Mouse (Mus musculus) embryonic facial prominence, embryonic 13.5 days (tissue): ENCODE measurements at regions not wholly inside any gene's neighbourhood (a gene's known extent, or its start where the extent isn't known, plus 50 kb on each side); places are given as distances from the start of the nearest gene placed in this dataset.
"Not testable (repeated sequence)": the region's sequence is repeated elsewhere in the genome, so short reads cannot be mapped to it uniquely, and the experiment has no call there.

ENCODE experiments used
- ATAC-seq: fragments of 200-750 bp; cut with Nextera tagmentation; 2 replicates; pipeline ENCODE4 v1.8.0; 2017; ENCODE audit warnings: low read depth; ENCODE audit not compliant: insufficient number of reproducible peaks, insufficient read depth, low FRiP score, low TSS enrichment
- H3K27ac ChIP-seq: fragments of 300-500 bp; sonication (generic); 2 replicates; pipeline ENCODE4 v1.5.1; 2015; ENCODE audit warnings: moderate library complexity, mild to moderate bottlenecking, inconsistent platforms
- H3K27me3 ChIP-seq: fragments of 300-500 bp; sonication (generic); 2 replicates; pipeline ENCODE4 v1.6.1; 2015; ENCODE audit warnings: mild to moderate bottlenecking, inconsistent platforms
- H3K36me3 ChIP-seq: fragments of 300-500 bp; sonication (generic); 2 replicates; pipeline ENCODE4 v1.6.1; 2015; ENCODE audit warnings: mild to moderate bottlenecking, inconsistent platforms
- H3K4me1 ChIP-seq: fragments of 300-500 bp; sonication (generic); 2 replicates; pipeline ENCODE4 v1.6.1; 2015; ENCODE audit warnings: inconsistent platforms
- H3K4me2 ChIP-seq: fragments of 300-500 bp; sonication (generic); 2 replicates; pipeline ENCODE4 v1.6.1; 2015; ENCODE audit warnings: moderate library complexity, mild to moderate bottlenecking, inconsistent platforms
- H3K4me3 ChIP-seq: fragments of 300-500 bp; sonication (generic); 2 replicates; pipeline ENCODE4 v1.5.1; 2015; ENCODE audit warnings: mild to moderate bottlenecking, inconsistent platforms
- H3K9ac ChIP-seq: fragments of 300-500 bp; sonication (generic); 2 replicates; pipeline ENCODE4 v1.6.1; 2015; ENCODE audit warnings: mild to moderate bottlenecking, inconsistent platforms
- H3K9me3 ChIP-seq: fragments of 300-500 bp; sonication (generic); 2 replicates; pipeline ENCODE4 v1.6.1; 2016; ENCODE audit warnings: inconsistent platforms
- WGBS: fragments of 180-500 bp; shearing (Covaris S2); methylation state at CpG from one replicate; pipeline ENCODE4 v1.1.7; 2015; ENCODE audit warnings: mixed read lengths; 5-methylcytosine and 5-hydroxymethylcytosine counted together

GRCm38 (mm10) chr16:12652180-12652579 lies 457.3 kb upstream of the Ercc4 start:
- Histone ChIP-seq H3K27me3 (no peaks in the 10 kb centered on the region), H3K36me3 (no peaks in the 10 kb centered on the region), H3K4me1 (no peaks in the 10 kb centered on the region), H3K9ac (no peak overlapping the region), H3K27ac (no peak overlapping the region), H3K4me3 (no peak overlapping the region), H3K9me3 (0 out of 2 replicates have a peak, but pooled peaks cover 3% of the 10 kb centered on the region), H3K4me2 (no peak overlapping the region)
- ATAC-seq, result no peak
- 54% methylated on average over 3 of the region's 3 CpGs for WGBS

- not testable (repeated sequence) for H3K27ac ChIP-seq, ATAC-seq, H3K36me3 ChIP-seq, H3K4me1 ChIP-seq, H3K9ac ChIP-seq, H3K4me3 ChIP-seq, H3K9me3 ChIP-seq, H3K27me3 ChIP-seq, H3K4me2 ChIP-seq
- 77% methylated on average over 1 of the region's 1 CpGs for WGBS
Observed at GRCm38 (mm10) chr16:12673656-12674055, 435.8 kb upstream of the Ercc4 start.

DNA sequence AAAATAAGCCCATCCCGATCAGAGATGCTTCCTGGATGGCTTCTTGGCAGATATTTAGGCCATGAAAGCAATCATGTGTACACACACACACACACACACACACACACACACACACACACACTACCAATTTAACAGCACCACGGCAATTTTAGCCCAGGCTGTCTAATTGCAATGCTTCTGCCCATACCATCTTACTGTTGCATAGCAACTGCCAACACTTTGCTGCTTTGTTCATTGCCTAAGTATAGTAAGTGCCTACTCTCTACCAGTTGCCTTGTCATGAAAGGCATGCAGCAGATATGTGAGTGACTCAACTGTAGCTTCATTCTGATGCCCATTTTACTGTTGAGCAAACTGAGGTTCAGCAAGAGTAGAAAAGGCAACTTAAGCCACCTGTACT lies 428.0 kb upstream of the Ercc4 start:
- H3K4me3 ChIP-seq, result no peak overlapping the region
- no peaks in the 10 kb centered on the region for H3K27me3 ChIP-seq
- WGBS, result 71% methylated on average over 2 of the region's 2 CpGs
- H3K36me3 ChIP-seq, result no peaks in the 10 kb centered on the region
- no peak overlapping the region for H3K9ac ChIP-seq
- no peak overlapping the region for H3K4me2 ChIP-seq
- H3K4me1 ChIP-seq, result no peaks in the 10 kb centered on the region
- no peak for ATAC-seq
- no peaks in the 10 kb centered on the region for H3K9me3 ChIP-seq
- no peak overlapping the region for H3K27ac ChIP-seq

DNA sequence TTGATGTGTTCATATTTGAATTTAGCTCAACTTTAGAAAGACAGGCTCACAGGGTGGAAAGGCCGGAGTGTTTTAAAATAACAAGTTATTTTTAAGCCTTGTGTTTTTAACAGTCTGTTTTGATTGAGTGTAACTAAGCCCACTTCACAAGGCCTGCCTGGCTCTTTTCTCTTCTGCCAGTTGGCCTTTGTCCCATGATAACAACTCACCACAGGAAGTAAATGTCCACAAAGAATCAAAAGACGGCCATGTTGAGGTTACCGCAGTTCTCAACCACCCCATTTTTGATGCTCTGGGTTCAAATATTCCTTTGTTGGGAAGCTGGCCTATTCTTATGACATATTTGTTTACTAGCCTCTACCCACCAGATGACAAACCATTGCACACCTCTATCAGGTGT lies 423.7 kb upstream of the Ercc4 start:
- ATAC-seq, result no peak
- Histone ChIP-seq H3K4me2 (no peak overlapping the region), H3K9me3 (no peaks in the 10 kb centered on the region), H3K4me1 (no peaks in the 10 kb centered on the region), H3K4me3 (no peak overlapping the region), H3K27ac (no peak overlapping the region), H3K36me3 (no peaks in the 10 kb centered on the region), H3K27me3 (no peaks in the 10 kb centered on the region), H3K9ac (no peak overlapping the region)
- WGBS, result 89% methylated on average over 3 of the region's 3 CpGs

- no peaks in the 10 kb centered on the region for H3K27me3 ChIP-seq
- WGBS, result 12% methylated on average over 3 of the region's 3 CpGs
- no peaks in the 10 kb centered on the region for H3K4me1 ChIP-seq
Observed at GRCm38 (mm10) chr16:12691776-12692175, 417.7 kb upstream of the Ercc4 start.

GRCm38 (mm10) chr16:12692739-12693292 lies 416.7 kb upstream of the Ercc4 start:
- no peaks in the 10 kb centered on the region for H3K9me3 ChIP-seq
- H3K27me3 ChIP-seq, result no peaks in the 10 kb centered on the region
- no peak overlapping the region for H3K4me2 ChIP-seq
- no peak overlapping the region for H3K27ac ChIP-seq
- WGBS, result 63% methylated on average over 4 of the region's 5 CpGs
- no peak overlapping the region for H3K9ac ChIP-seq
- H3K36me3 ChIP-seq, result no peaks in the 10 kb centered on the region
- no peak for ATAC-seq
- no peaks in the 10 kb centered on the region for H3K4me1 ChIP-seq
- H3K4me3 ChIP-seq, result no peak overlapping the region

More at GRCm38 (mm10) chr16:12691776-12692175, 417.7 kb upstream of the Ercc4 start:
- no peak for ATAC-seq
- Histone ChIP-seq H3K4me3 (no peak overlapping the region), H3K9ac (no peak overlapping the region), H3K9me3 (no peaks in the 10 kb centered on the region), H3K27ac (no peak overlapping the region), H3K4me2 (no peak overlapping the region), H3K36me3 (no peaks in the 10 kb centered on the region)

DNA sequence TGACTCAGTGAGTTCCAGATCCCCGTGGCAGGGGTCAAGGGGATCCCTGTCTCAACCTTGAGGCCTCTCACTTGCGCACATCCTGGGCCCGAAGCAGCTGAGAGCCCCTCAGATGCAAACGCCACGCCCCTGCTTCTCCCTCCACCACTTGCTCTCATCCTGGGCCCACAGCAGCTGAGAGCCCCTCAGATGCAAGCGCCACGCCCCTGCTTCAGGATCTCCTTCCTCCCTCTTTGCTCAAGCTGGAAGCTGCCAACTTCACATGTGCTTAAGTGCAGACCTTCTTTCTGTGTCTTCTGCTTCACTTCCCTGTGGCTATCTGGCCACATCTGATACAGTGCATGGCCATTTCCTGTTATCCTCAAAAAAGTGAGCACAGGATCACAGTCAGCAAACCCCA lies 416.1 kb upstream of the Ercc4 start:
- H3K4me2 ChIP-seq, result no peak overlapping the region
- no peaks in the 10 kb centered on the region for H3K4me1 ChIP-seq
- no peak overlapping the region for H3K27ac ChIP-seq
- no peak overlapping the region for H3K4me3 ChIP-seq
- no peaks in the 10 kb centered on the region for H3K36me3 ChIP-seq
- H3K9me3 ChIP-seq, result no peaks in the 10 kb centered on the region
- no peaks in the 10 kb centered on the region for H3K27me3 ChIP-seq
- no peak for ATAC-seq
- 67% methylated on average over 7 of the region's 7 CpGs for WGBS
- no peak overlapping the region for H3K9ac ChIP-seq

- 78% methylated on average over 3 of the region's 3 CpGs for WGBS
- H3K27me3 ChIP-seq, result peaks cover 3% of the 10 kb centered on the region; the same call in 1 of the 2 replicates
- H3K27ac ChIP-seq, result no peak overlapping the region
- H3K9ac ChIP-seq, result no peak overlapping the region
- H3K4me1 ChIP-seq, result no peaks in the 10 kb centered on the region
- ATAC-seq, result no peak
- no peak overlapping the region for H3K4me3 ChIP-seq
- no peaks in the 10 kb centered on the region for H3K36me3 ChIP-seq
- no peaks in the 10 kb centered on the region for H3K9me3 ChIP-seq
- no peak overlapping the region for H3K4me2 ChIP-seq
Observed at GRCm38 (mm10) chr16:12694646-12695045, 414.8 kb upstream of the Ercc4 start.

DNA sequence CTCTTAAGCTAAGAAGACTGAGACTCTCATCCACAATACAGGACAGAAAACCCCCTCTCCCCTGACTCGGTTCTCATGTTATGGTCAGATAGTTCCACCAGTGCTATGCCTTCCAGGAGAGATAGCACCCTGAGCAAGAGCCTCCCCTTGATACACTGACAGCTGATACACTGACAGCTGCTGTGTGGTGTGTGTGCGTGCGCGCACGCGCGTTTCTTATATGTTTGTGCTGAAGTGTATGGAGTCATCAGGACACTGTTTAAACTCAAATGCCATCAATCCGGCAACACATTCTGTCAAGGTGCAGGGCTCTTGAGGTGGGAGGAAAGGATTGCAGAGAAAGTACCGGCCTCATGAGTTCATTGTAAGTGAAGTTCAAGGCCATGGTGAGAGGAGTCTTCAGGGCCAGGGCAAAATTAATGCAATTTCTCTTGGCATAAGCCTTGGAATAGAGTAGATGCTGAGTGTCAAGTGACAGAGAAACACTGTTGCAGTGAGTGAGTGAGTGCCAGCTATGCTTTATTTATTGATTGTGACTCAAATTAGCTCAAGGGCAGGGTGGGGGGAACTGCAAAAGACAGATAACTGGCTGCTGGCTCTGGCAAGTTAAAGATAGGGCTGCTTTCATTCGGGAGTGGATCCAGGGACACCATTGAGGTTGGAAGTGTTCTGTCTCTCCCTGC lies 412.4 kb upstream of the Ercc4 start:
- H3K9ac ChIP-seq, result no peak overlapping the region
- no peak overlapping the region for H3K4me3 ChIP-seq
- H3K4me1 ChIP-seq, result no peaks in the 10 kb centered on the region
- no peaks in the 10 kb centered on the region for H3K9me3 ChIP-seq
- WGBS, result 91% methylated on average over 10 of the region's 10 CpGs
- ATAC-seq, result no peak
- peaks cover 3% of the 10 kb centered on the region; the same call in 1 of the 2 replicates for H3K27me3 ChIP-seq
- H3K36me3 ChIP-seq, result no peaks in the 10 kb centered on the region
- no peak overlapping the region for H3K27ac ChIP-seq
- H3K4me2 ChIP-seq, result no peak overlapping the region

- H3K36me3 ChIP-seq, result no peaks in the 10 kb centered on the region
- H3K27ac ChIP-seq, result no peak overlapping the region
- H3K9me3 ChIP-seq, result no peaks in the 10 kb centered on the region
- peaks cover 3% of the 10 kb centered on the region; the same call in 1 of the 2 replicates for H3K27me3 ChIP-seq
- no peak overlapping the region for H3K9ac ChIP-seq
- H3K4me3 ChIP-seq, result no peak overlapping the region
- no peaks in the 10 kb centered on the region for H3K4me1 ChIP-seq
- no peak for ATAC-seq
- H3K4me2 ChIP-seq, result no peak overlapping the region
- WGBS, result 71% methylated on average over 5 of the region's 5 CpGs
Observed at GRCm38 (mm10) chr16:12699557-12699956, 409.9 kb upstream of the Ercc4 start.

DNA sequence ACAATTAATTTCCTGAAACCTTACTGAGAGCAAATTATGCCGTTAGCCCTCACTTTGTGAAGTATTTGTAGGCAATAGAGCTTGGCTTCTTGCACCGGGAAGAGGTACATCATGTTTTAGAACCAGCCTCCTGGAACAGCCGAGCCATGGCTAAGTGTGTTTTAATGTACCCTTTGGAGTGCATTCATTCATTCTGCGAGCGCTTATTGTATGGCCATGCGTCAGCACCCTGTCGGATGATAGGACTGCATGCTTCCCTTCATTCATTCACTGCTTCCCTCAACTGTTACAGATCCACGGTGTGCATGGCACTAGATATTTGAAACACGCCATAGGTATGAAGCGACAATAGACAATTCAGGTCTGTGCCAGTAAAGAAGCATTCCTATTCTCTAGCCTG lies 409.4 kb upstream of the Ercc4 start:
- no peak overlapping the region for H3K4me3 ChIP-seq
- 89% methylated on average over 10 of the region's 10 CpGs for WGBS
- no peak overlapping the region for H3K27ac ChIP-seq
- H3K27me3 ChIP-seq, result peaks cover 3% of the 10 kb centered on the region; the same call in 1 of the 2 replicates
- no peaks in the 10 kb centered on the region for H3K36me3 ChIP-seq
- H3K4me2 ChIP-seq, result no peak overlapping the region
- no peaks in the 10 kb centered on the region for H3K4me1 ChIP-seq
- H3K9ac ChIP-seq, result no peak overlapping the region
- ATAC-seq, result no peak
- no peaks in the 10 kb centered on the region for H3K9me3 ChIP-seq

DNA sequence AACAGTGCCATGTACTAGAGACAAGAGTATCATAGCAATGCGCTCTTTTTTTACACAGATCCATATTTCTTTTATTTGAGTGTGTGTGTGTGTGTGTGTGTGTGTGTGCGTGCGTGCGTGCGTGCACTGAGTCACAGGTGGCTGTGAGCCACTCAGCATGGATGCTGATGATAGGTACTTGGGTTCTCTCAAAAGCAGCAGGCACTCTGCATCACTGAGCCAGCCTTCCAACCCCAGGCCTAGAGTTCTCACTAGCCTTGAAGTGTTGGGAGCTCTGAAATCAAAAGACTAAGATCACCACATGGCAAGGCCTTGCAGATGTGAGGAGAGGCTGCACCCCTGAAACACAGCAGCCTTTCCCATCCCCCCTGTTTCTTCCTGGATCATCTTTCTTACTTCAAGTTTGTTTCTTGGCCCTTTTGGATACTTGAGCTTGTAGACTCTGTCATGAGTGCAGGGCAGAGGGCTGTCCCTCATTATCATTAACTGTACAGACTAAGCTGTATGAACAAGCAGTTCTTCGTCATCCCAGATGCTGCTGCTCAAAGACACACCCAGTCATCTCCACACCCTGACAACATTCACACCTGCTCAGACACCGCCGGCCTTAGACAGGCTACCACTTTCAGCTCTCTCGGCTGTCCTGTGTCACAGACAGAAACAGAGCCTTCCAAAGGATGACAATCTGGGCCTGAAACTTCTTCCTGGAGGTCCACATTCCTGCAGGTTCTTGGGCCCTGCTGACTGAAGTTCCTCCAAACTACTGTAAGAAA lies 405.5 kb upstream of the Ercc4 start:
- H3K27me3 ChIP-seq, result peaks cover 3% of the 10 kb centered on the region; the same call in 1 of the 2 replicates
- no peaks in the 10 kb centered on the region for H3K4me1 ChIP-seq
- no peak overlapping the region for H3K27ac ChIP-seq
- no peak overlapping the region for H3K9ac ChIP-seq
- ATAC-seq, result no peak
- 83% methylated on average over 9 of the region's 9 CpGs for WGBS
- no peaks in the 10 kb centered on the region for H3K36me3 ChIP-seq
- H3K9me3 ChIP-seq, result no peaks in the 10 kb centered on the region
- H3K4me3 ChIP-seq, result no peak overlapping the region
- H3K4me2 ChIP-seq, result no peak overlapping the region
